13 mouse cellular contexts compared by ENCODE assay signal in genomic region chr12:73762762-73763161, GRCm38 (mm10).
A peak's percentile ranks its signal among the peaks of the same experiment; 100 is the strongest.
DNase-seq lines count a peak whose midpoint lies in the region.
"Had no signal": no experiment of that assay in that cellular context is flagged by ENCODE, and none has a peak within 500 bp of the region (broad histone marks: within the 10 kb centered on the region; RNA-seq: fewer than 3 reads in every experiment).

No protein-coding gene starts in this region.

- DNase-seq in left cerebral cortex, adult 18-20 months (ENCODE audit: low spot score in 2 of 2) = peak; percentile 5 to 31
- no peak for DNase-seq in left cerebral cortex, adult 11 months (ENCODE audit: low spot score)
- DNase-seq in right cerebral cortex, adult 18-20 months = peak; percentile 38
- DNase-seq in right cerebral cortex, postnatal 14 days = no peak
- DNase-seq in R1 (ENCODE audit: low read depth, low spot score) = peak; percentile 86
- peak; percentile 60 for DNase-seq in telencephalon, adult 2 months (ENCODE audit: low read depth, low spot score)
- DNase-seq in kidney, postnatal 25 days = no peak
- DNase-seq: adrenal gland, adult 2 months; adrenal gland, postnatal 25 days; gastrocnemius, postnatal 10 days; heart, adult 18-20 months; heart, postnatal 10 days; heart, postnatal 4 days had no signal

Comparison
In these comparisons a context has a peak if more than half of its experiments do, and no peak if none do; other contexts are left out.
1. DNase-seq: peak in left cerebral cortex, adult 18-20 months (2 of 2), right cerebral cortex, adult 18-20 months (single experiment), R1 (single experiment) and telencephalon, adult 2 months (single experiment); none in left cerebral cortex, adult 11 months (single experiment), right cerebral cortex, postnatal 14 days (single experiment) and kidney, postnatal 25 days (0 of 2).